ENCODE assay signal across 8 mouse cellular contexts in genomic region chrY:1009882-1010751, GRCm38 (mm10). TPM values are rescaled to one million over a fixed set of nuclear protein-coding genes. Genes with fewer than 3 reads are reported as not detected.
DNase-seq lines count a peak whose midpoint lies in the region; ATAC-seq and TF ChIP-seq lines count a peak whose summit lies in the region.

Eif2s3y (plus strand) TSS chrY:1010543.

- peaks cover 8% of the 10 kb centered on the region for H3K79me2 ChIP-seq in MEL (ENCODE audit: control insufficient read depth, insufficient read depth, low read length, poor library complexity)

- no peaks in the 10 kb centered on the region; a peak in 1 of 4 replicates for H3K4me1 ChIP-seq in MEL (ENCODE audit: control insufficient read depth in 1 of 2, insufficient read depth in 2 of 2, low read length in 2 of 2)
- no peaks in the 10 kb centered on the region for H3K4me1 ChIP-seq in kidney, embryonic 14.5 days (ENCODE audit: control insufficient read depth, insufficient read depth, low read length)
- no peaks in the 10 kb centered on the region for H3K4me1 ChIP-seq in lung, embryonic 16.5 days (replicated peaks; ENCODE audit: control insufficient read depth, insufficient read depth, low read length)

- H3K4me2 ChIP-seq in kidney, embryonic 14.5 days (replicated peaks; ENCODE audit: low read depth, low read length), result 0 out of 2 replicates have a peak within 1 kb of the TSS, but pooled peaks have one; percentile 19
- 0 out of 2 replicates have a peak within 1 kb of the TSS, but pooled peaks have one; percentile 25 for H3K4me2 ChIP-seq in lung, embryonic 16.5 days (ENCODE audit: low read depth, low read length)

- WGBS in kidney, embryonic 14.5 days, result 0% methylated on average over 1 of the region's 31 CpGs
- 31% methylated on average over 29 of the region's 31 CpGs for WGBS in lung, embryonic 16.5 days

- peaks cover 15 to 17% of the 10 kb centered on the region in 2 experiments for H3K36me3 ChIP-seq in MEL (ENCODE audit: control insufficient read depth in 1 of 2, insufficient read depth in 2 of 2, low read length in 2 of 2)
- H3K36me3 ChIP-seq in kidney, embryonic 14.5 days (ENCODE audit: control insufficient read depth, insufficient read depth, low read length), result no peaks in the 10 kb centered on the region
- H3K36me3 ChIP-seq in lung, embryonic 16.5 days (ENCODE audit: control insufficient read depth, insufficient read depth, low read length), result no peaks in the 10 kb centered on the region

- no peaks in the 10 kb centered on the region for H3K9me3 ChIP-seq in MEL (replicated peaks; ENCODE audit: insufficient read depth, low read length)
- no peaks in the 10 kb centered on the region for H3K9me3 ChIP-seq in kidney, embryonic 14.5 days (ENCODE audit: control insufficient read depth, low read length)
- no peaks in the 10 kb centered on the region for H3K9me3 ChIP-seq in lung, embryonic 16.5 days (ENCODE audit: control insufficient read depth, low read length)

- peak; percentile 88 for DNase-seq in CD4-positive helper T cell, adult 2 months (ENCODE audit: low read depth, low spot score)
- peak; percentile 95 for DNase-seq in MEL (ENCODE audit: low read depth, low spot score)
- peak; percentile 53 for DNase-seq in embryo, embryonic 9.5 days (ENCODE audit: extremely low spot score)
- peak; percentile 53 for DNase-seq in yolk sac, embryonic 10.5 days (ENCODE audit: low spot score)

- H3K9ac ChIP-seq in MEL (ENCODE audit: control insufficient read depth, low read depth, low read length, poor library complexity, severe bottlenecking), result peak within 1 kb of the TSS; percentile 99
- peak within 1 kb of the TSS; percentile 31; the same call in 1 of the 2 replicates for H3K9ac ChIP-seq in kidney, embryonic 14.5 days (ENCODE audit: low read depth, low read length)
- peak within 1 kb of the TSS; percentile 28; the same call in 1 of the 2 replicates for H3K9ac ChIP-seq in lung, embryonic 16.5 days (ENCODE audit: low read length)

- H3K27ac ChIP-seq in MEL (ENCODE audit: control insufficient read depth, low read depth, low read length), result peak within 1 kb of the TSS; percentile 94
- no peak within 1 kb of the TSS for H3K27ac ChIP-seq in kidney, embryonic 14.5 days (ENCODE audit: low read depth, low read length)
- H3K27ac ChIP-seq in lung, embryonic 16.5 days (ENCODE audit: low read length), result no peak within 1 kb of the TSS

- no peak for TF ChIP-seq EP300 in MEL (IDR thresholded peaks at IDR 0.05; ENCODE audit: low read depth in 1 of 2, low read length in 2 of 2)

- no peak for TF ChIP-seq RAD21 in MEL (IDR thresholded peaks at IDR 0.05; ENCODE audit: low read depth, low read length)

- peak; percentile 99 for ATAC-seq in granulocyte monocyte progenitor cell, adult 5-6 weeks (replicated peaks; ENCODE audit: poor library complexity, severe bottlenecking)
- ATAC-seq in kidney, embryonic 14.5 days (ENCODE audit: low FRiP score, low TSS enrichment), result peak; percentile 98
- peak; percentile 95 for ATAC-seq in lung, embryonic 16.5 days (ENCODE audit: low read depth)
- ATAC-seq in neutrophil, adult 5-6 weeks (ENCODE audit: extremely low read depth, insufficient number of reproducible peaks, low FRiP score, poor library complexity, severe bottlenecking), result peak; percentile 97

- no peak for TF ChIP-seq CTCF in MEL (IDR thresholded peaks at IDR 0.05 in 2 of 3, conservative IDR thresholded peaks at IDR 0.05 in 1 of 3; ENCODE audit: control insufficient read depth in 1 of 3, insufficient read depth in 1 of 3, low read depth in 2 of 3, low read length in 3 of 3, poor library complexity in 1 of 3, severe bottlenecking in 1 of 3)

- TF ChIP-seq POLR2A in MEL (IDR thresholded peaks at IDR 0.05; ENCODE audit: control insufficient read depth in 1 of 2, insufficient read depth in 1 of 2, low read depth in 1 of 2, low read length in 2 of 2, poor library complexity in 1 of 2), result no peak

- peak within 1 kb of the TSS; percentile 94 to 100 for H3K4me3 ChIP-seq in MEL (ENCODE audit: control insufficient read depth in 1 of 2, insufficient read depth in 1 of 2, low read depth in 2 of 2, low read length in 2 of 2)
- H3K4me3 ChIP-seq in kidney, embryonic 14.5 days (ENCODE audit: low read length), result peak within 1 kb of the TSS; percentile 38
- H3K4me3 ChIP-seq in lung, embryonic 16.5 days (ENCODE audit: low read length), result peak within 1 kb of the TSS; percentile 50

- H3K27me3 ChIP-seq in MEL (ENCODE audit: control insufficient read depth in 1 of 2, insufficient read depth in 2 of 2, low read length in 2 of 2), result no peaks in the 10 kb centered on the region
- no peaks in the 10 kb centered on the region for H3K27me3 ChIP-seq in kidney, embryonic 14.5 days (ENCODE audit: control insufficient read depth, insufficient read depth, low read length)
- H3K27me3 ChIP-seq in lung, embryonic 16.5 days (ENCODE audit: control insufficient read depth, insufficient read depth, low read depth, low read length), result no peaks in the 10 kb centered on the region

TF ChIP-seq in MEL, 35 proteins besides CTCF, POLR2A, EP300 and RAD21:
- TF ChIP-seq MEF2A (IDR thresholded peaks at IDR 0.05; ENCODE audit: extremely low read depth, insufficient replicate concordance, low read depth, low read length, poor library complexity, severe bottlenecking), result no peak
- TF ChIP-seq TBP (IDR thresholded peaks at IDR 0.05; ENCODE audit: low read depth, low read length), result no peak
- no peak for TF ChIP-seq USF2 (IDR thresholded peaks at IDR 0.05; ENCODE audit: borderline replicate concordance in 1 of 2, insufficient read depth in 1 of 2, low read depth in 1 of 2, low read length in 2 of 2)
- no peak for TF ChIP-seq POLR2AphosphoS2 (IDR thresholded peaks at IDR 0.05; ENCODE audit: low read length)
- no peak for TF ChIP-seq CHD1 (IDR thresholded peaks at IDR 0.05; ENCODE audit: low read depth, low read length)
- TF ChIP-seq ZKSCAN1 (IDR thresholded peaks at IDR 0.05; ENCODE audit: low read depth, low read length), result no peak
- TF ChIP-seq ELF1 (IDR thresholded peaks at IDR 0.05; ENCODE audit: low read depth, low read length), result no peak

RNA-seq across cellular contexts. Expression of gene Eif2s3y, which starts in this region (rescaled TPM):
- 110 and 113 TPM in 2 replicates for total RNA-seq in MEL (2012; rRNA removed)
- 10 to 100 TPM in 1 of 2 experiments, not detected in 1; 63.2 TPM for polyA plus RNA-seq in MEL (2012; ENCODE audit: insufficient read depth in 1 of 2, insufficient read length in 2 of 2, low read depth in 1 of 2, low replicate concordance in 2 of 2, missing spikeins in 1 of 2)
- total RNA-seq in granulocyte monocyte progenitor cell, adult 5-6 weeks (2014; fragmentation: Nextera tagmentation), result 72.0 and 90.4 TPM in 2 replicates
- total RNA-seq in granulocyte monocyte progenitor cell, adult 5-6 weeks (2017), result 117 and 142 TPM in 2 replicates
- polyA plus RNA-seq in kidney, embryonic 14.5 days (2014; fragmentation: Nextera tagmentation; extraction: Ambion mirVana), result 54.6 TPM in 1 of 2 replicates, not detected in the other
- 20.8 and 38.6 TPM in 2 replicates for polyA plus RNA-seq in lung, embryonic 16.5 days (2015; fragmentation: Nextera tagmentation; extraction: Ambion mirVana)
- 195 and 222 TPM in 2 replicates for total RNA-seq in neutrophil, adult 5-6 weeks (2017)

Comparison
In these comparisons a context has a peak if more than half of its experiments do, and no peak if none do; other contexts are left out.
1. H3K4me3 ChIP-seq: peak in every context shown above with its lines; median percentile 97 in MEL; 50 in lung, embryonic 16.5 days; 38 in kidney, embryonic 14.5 days.
2. H3K9ac ChIP-seq: peak in every context shown above with its lines; median percentile 99 in MEL; 31 in kidney, embryonic 14.5 days; 28 in lung, embryonic 16.5 days.